Mouse (Mus musculus): ENCODE results near the gene Gm48551. TPM values are rescaled to one million over a fixed set of nuclear protein-coding genes. Genes with fewer than 3 reads are reported as not detected.

Gm48551 gene
- polyA plus RNA-seq, 2 experiments from 2014 or later, result 1.1 to 1.2 TPM

GRCm38 (mm10) chr10:81384605-81384982 lies 328 bp downstream of the Gm48551 start:
- no peak for ATAC-seq

GRCm38 (mm10) chr10:81385603-81386306 lies 1.5 kb downstream of the Gm48551 start:
- no peak for ATAC-seq

- no peak for ATAC-seq
Measured at GRCm38 (mm10) chr10:81387716-81388115, 3.5 kb downstream of the Gm48551 start.

- no peak for ATAC-seq
Measured at GRCm38 (mm10) chr10:81388505-81389055, 4.3 kb downstream of the Gm48551 start, which contains the start of gene Gm48552. Gm48552 (plus strand) TSS chr10:81389005.

GRCm38 (mm10) chr10:81389373-81389772 lies 5.1 kb downstream of the Gm48551 start:
- no peak for ATAC-seq

- peak; percentile 63 for ATAC-seq
Measured at GRCm38 (mm10) chr10:81389801-81390677, 5.8 kb downstream of the Gm48551 start.

- ATAC-seq, result no peak
Measured at GRCm38 (mm10) chr10:81390678-81390965, 6.4 kb downstream of the Gm48551 start.

GRCm38 (mm10) chr10:81392270-81392669 lies 8.0 kb downstream of the Gm48551 start:
- no peak for ATAC-seq

GRCm38 (mm10) chr10:81392781-81393185 lies 8.5 kb downstream of the Gm48551 start, which contains the start of gene Smim24:
Smim24 (plus strand) TSS chr10:81393051.
- ATAC-seq, result no peak

GRCm38 (mm10) chr10:81393456-81394063 lies 9.3 kb downstream of the Gm48551 start:
- no peak for ATAC-seq

GRCm38 (mm10) chr10:81395127-81395526 lies 10.9 kb downstream of the Gm48551 start:
- peak; percentile 43 for ATAC-seq

GRCm38 (mm10) chr10:81395865-81396264 lies 11.6 kb downstream of the Gm48551 start:
- ATAC-seq, result no peak

GRCm38 (mm10) chr10:81396749-81397148 lies 12.5 kb downstream of the Gm48551 start:
- ATAC-seq, result no peak

GRCm38 (mm10) chr10:81399296-81399695 lies 15.0 kb downstream of the Gm48551 start:
- no peak for ATAC-seq

- ATAC-seq, result no peak
Measured at GRCm38 (mm10) chr10:81399798-81400308, 15.6 kb downstream of the Gm48551 start.

- ATAC-seq, result no peak
Measured at GRCm38 (mm10) chr10:81400371-81401204, 16.3 kb downstream of the Gm48551 start.

GRCm38 (mm10) chr10:81401205-81401520 lies 16.9 kb downstream of the Gm48551 start:
- ATAC-seq, result no peak

GRCm38 (mm10) chr10:81401521-81402226 lies 17.4 kb downstream of the Gm48551 start:
- peak; percentile 45 for ATAC-seq

- no peak for ATAC-seq
Measured at GRCm38 (mm10) chr10:81402227-81402765, 18.0 kb downstream of the Gm48551 start.

GRCm38 (mm10) chr10:81403511-81403910 lies 19.2 kb downstream of the Gm48551 start:
- ATAC-seq, result no peak

- ATAC-seq, result no peak
Measured at GRCm38 (mm10) chr10:81404082-81404481, 19.8 kb downstream of the Gm48551 start.
